Mouse (Mus musculus): ENCODE data around the gene Agpat1.
A peak's percentile ranks its signal among the peaks of the same experiment; 100 is the strongest.

The Agpat1 gene

DNA sequence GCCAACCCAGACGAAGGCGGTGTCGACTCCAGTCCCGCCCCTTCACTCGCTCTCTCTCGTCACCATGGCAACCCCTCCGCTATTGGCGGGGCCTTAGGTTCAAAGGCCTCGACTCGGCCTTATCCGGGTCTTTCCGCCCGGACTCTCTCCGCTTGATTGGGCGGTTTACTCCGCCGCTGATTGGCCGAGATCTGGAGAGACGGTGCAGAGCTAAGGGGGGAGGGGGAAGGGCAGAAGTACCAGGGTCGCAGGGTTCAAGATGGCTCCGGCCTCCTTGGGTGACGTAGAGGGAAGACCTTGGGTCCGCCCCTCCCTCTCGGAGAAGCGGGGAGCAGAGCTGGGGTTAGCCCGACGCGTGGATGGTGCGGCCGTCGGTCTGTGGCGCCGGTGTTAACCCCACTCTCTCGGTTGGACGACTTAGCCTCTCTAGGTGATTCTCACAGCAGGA lies at the start of gene Agpat1:
Gene Agpat1, plus strand, starts transcription at position 202 of the 448 bp plus-strand sequence.
- peak; percentile 99 for DNase-seq

DNA sequence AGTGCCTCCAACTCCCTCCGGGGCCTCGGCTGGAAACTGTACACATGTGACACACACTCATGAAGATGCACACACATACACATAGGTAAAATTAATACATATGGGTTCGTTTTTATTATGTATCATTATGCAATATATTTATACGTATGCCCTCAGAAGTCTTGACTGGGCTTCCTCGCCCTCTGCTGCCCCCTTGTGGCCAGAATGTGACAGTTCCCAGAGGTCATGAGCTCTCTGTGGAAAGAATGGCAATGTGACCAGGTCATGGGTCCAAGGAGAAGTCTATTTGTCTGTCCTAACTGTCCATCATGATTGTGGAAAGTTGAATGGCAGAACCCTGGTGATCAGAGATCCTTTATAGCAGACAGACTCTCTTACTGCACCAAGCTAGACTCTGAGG lies 48.6 kb upstream of the Agpat1 start:
- peak; percentile 89 for DNase-seq

DNA sequence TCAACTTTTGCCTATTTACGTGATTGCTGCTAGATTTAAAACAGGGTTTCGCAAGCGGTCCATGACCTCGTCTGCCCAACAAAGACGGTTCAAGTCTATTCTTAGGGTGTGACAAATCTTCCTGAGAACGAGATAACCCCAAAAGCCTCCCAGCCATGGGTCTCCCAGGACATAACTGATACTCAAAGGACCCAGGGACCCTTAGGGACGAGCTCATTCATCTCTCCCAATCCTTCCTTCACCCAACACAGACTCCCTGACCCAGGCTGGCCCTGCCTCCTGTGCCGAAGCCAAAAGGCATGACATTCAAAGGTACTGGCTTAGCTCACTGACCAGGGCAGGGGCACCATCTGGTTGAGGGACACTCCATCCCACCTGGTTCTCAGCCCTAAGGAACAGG lies 47.7 kb upstream of the Agpat1 start:
- DNase-seq, result no peak

DNA sequence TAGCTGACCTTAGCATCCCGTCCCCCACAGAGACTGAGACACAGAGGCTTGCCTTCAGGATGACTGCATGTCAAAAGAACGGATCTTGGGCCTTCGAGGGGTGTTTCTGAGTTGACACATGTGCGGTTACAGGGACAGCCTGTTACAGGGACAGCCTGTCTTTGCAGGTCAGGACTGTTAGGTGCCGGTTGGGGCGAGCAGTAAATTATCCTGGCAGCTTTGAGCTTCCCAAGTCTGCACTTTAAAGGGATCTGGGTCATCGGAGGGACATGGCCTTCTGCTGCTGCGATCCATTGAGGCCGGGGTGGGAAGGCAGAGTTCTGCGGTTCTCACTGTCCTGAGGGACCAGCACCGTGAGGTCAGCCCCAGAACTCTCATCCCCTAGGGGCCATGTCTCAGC lies 46.7 kb upstream of the Agpat1 start:
- no peak for DNase-seq

DNA sequence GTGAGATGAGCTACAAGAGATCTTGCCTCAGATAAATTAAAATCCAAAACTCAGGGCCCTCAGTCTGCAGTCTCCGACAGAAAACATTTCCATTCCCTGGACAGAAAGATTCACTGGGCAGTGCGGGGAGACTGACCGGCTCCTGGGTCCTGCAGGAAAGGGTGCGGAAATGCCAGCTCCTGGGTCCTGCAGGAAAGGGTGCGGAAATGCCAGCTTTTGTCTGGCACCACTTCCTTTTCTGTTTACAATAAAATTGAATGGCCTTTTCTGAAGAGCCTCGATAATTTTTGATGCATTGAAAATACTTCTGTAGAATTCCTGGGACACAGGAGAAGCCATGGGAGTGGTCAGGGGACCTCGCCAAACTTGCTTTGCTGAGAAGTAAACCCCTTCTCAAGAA lies 44.9 kb upstream of the Agpat1 start:
- peak; percentile 55 for DNase-seq

DNA sequence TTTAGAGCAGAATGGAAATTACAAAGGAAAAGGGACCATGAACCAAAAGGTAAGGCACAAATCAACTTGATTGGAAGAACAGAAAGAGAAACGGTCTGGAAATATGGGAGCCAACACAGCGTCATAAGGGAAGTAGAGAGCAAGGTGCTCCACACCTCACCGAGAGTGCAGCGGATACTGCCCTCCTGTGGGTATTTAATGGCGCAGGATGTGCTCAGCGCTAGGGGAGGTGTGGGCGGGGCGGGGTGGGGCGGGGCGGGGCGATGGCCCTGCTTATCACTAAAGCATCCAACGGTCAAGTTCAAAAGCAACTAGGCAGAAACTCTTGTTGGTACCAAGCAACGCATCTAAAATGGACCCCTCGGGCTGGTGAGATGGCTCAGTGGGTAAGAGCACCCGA lies 44.2 kb upstream of the Agpat1 start:
- DNase-seq, result no peak

DNA sequence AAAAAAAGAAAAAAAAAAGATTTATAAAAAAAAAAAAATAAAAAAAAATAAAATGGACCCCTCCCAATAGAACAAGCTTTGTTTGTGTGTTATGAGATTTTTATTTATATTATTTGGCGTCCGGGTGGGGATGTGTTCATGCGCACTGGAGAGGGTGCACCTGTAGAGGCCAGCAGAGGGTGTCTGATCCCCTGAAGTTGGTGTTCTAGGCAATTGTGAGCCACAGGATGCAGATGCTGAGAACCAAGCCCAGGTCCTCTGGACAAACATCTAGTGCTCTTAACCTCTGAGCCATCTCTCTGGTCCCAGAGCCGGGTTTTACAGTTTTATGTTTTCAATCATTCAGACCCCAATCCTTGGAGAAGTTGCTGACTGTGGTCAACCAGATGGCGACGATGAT lies 43.6 kb upstream of the Agpat1 start:
- DNase-seq, result no peak

DNA sequence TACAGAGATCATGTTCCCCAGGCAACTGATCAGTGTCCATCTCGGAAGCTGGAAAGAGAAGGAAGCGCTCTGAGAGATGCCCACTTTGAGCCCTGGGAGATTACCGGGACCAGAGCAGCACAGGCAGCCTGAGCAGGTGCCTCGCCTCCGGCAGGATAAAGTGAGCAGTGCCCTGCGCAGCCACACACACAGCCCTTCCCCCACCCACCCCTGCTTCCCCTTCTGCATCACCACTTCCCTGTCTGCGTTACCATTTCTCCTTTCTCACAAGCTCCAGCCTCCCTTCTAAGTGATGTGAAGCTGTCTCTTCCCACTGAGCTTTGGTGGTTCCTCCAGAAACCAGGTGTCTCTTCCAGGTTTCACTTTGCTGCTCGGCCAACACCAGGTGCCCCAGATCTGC lies 42.9 kb upstream of the Agpat1 start:
- no peak for DNase-seq

DNA sequence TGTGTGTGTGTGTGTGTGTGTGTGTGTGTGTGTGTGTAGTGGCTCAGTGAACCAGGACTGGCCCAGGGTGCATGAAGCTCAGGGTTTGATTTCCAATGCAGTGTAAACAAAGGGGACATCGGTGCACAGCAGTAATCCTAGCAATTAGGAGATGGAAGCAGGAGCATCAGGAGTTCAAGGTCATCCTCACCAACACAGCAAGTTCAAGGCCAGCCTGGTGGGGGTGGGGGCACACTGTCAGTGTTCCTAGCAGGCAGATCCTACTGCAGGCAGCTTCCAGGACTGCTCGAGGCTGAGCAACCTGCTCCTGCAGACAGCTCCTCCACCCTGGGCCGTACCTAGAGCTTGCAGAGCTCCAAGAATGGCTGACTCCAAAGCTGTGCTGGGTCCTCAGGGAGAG lies 41.5 kb upstream of the Agpat1 start:
- DNase-seq, result no peak

DNA sequence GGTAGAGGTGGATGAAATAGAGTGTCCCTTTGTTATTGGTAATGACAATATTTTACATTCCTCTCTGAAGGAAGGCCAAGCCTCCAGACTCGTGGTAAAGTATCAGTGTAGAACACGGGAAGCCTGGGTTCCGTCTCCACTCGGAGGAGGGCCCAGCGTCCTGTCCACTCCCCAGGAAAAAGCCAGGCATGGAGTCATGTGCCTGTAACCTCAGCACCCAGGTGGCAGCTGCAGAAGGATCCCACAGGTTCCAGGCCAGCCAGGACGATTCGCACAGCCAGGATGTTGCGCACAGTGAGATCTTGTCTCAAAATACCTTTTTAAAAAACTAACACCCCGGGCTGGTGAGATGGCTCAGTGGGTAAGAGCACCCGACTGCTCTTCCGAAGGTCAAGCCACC lies 40.7 kb upstream of the Agpat1 start:
- DNase-seq, result no peak

DNA sequence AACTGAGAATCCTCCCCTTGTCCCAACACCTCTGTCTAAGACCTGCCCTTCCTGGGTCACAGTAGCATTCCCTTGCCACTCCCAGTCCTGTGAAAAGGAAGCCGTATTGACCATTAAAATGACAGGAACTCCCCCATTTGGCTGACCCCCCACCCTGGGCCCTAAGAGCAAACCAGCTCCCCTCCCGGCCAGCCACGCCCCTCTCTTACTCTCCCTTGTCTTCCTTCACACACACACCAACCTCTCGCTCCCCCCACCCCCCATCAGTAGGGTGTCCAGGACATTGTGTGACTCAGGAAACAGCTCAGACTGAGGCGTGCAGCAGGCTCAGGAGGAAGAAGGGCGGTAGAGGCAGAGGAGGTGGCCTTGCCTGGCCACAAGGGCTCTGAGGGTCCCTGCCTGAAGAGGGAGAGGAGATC lies 40.0 kb upstream of the Agpat1 start, which contains the start of gene Notch4:
Gene Notch4, plus strand, starts transcription at position 266 of the 419 bp plus-strand sequence.
- peak; percentile 85 for DNase-seq

DNA sequence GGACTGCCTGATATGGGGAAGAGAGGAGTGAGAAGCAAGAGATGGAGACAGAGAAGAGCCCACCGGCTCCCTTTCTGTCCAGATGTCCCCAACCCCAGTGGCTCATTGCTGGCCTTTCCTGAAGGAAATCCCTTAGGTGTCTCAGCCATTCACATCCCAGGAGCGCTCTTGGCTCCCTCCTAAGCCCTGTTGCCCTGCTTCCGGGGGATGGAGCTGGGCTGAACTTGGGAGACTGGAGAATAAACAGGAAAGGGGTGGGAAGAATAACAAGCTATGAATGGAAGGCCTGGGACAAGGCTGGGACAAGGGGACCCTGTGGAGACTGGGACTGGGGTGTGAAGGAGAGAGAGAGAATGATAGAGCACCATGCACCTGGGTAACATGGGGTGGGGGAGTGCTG lies 39.3 kb upstream of the Agpat1 start:
- DNase-seq, result peak; percentile 81

DNA sequence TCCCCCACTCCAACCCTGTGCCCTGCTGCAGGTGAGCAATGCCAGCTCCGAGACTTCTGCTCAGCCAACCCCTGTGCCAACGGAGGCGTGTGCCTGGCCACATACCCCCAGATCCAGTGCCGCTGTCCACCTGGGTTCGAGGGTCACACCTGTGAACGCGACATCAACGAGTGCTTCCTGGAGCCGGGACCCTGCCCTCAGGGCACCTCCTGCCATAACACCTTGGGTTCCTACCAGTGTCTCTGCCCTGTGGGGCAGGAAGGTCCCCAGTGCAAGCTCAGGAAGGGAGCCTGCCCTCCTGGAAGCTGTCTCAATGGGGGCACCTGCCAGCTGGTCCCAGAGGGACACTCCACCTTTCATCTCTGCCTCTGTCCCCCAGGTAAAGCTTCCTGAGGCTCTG lies 36.8 kb upstream of the Agpat1 start:
- DNase-seq, result no peak

DNA sequence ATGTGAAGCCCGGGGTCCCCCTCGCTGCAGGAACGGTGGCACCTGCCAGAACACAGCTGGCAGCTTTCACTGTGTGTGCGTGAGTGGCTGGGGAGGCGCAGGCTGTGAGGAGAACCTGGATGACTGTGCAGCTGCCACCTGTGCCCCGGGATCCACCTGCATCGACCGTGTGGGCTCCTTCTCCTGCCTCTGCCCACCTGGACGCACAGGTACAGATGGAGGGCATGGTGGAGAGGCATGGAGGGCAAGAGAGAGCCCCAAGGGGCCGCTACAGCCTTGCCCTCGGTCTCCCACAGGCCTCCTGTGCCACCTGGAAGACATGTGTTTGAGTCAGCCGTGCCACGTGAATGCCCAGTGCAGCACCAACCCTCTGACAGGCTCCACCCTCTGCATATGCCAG lies 35.6 kb upstream of the Agpat1 start:
- no peak for DNase-seq

DNA sequence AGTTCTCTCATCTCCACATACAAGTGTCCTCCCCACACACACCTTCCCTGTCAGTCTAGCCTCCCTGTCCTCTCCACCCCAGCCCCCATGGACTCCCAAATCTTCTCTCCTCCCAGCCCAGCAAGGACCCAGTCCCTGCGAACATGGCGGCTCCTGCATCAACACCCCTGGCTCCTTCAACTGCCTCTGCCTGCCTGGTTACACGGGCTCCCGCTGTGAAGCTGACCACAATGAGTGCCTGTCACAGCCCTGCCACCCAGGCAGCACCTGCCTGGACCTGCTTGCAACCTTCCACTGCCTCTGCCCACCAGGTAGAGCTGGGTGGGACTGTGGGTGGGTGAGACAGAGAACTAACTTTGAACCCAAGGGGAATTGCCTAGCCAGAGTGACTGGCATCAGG lies 34.1 kb upstream of the Agpat1 start:
- DNase-seq, result no peak

DNA sequence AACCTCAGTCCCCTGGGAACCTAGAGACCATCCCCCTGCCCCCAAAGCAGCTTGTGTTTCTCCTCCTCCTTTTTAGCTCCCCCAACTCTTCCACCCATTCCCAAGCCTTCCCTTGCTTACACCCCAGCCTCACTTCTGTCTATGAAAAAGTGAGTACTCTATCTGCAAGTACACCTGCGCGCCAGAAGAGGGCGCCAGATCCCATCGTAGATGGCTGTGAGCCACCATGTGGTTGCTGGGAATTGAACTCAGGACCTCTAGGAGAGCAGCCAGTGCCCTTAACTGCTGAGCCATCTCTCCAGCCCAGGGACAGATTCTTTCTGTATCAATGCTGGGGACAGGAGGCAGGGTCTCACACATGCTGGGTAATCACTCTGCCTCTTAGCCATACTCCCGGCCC lies 32.2 kb upstream of the Agpat1 start:
- no peak for DNase-seq

DNA sequence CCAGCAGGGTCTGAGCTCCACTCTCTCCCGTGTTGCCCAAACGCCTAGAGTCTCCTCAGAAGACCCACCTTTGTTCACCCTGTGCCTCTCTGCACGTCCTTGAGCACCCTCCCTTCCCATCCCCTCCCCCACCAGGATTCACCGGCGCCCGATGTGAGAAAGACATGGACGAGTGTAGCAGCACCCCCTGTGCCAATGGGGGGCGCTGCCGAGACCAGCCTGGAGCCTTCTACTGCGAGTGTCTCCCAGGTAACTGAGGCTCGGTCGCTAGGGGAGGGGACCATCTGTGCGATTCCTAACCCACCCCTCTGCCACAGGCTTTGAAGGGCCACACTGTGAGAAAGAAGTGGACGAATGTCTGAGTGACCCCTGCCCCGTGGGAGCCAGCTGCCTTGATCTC lies 31.7 kb upstream of the Agpat1 start:
- peak; percentile 35 for DNase-seq

DNA sequence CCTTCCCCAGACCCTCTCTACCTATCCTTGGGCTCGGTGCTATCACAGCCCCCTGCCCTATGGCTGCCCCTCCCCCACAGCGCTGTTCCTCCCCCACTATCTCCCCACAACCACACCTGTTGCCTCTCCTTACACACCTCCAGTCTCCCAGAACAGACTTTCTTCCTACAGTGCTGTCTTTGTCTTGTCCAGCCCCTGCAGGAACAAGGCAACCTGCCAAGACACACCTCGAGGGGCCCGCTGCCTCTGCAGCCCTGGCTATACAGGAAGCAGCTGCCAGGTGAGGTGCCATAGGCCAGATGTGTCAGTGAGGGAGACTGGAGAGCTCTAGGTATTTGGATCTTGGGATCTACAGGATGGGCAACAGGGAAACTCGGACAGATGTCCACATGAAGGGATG lies 27.5 kb upstream of the Agpat1 start:
- DNase-seq, result no peak

DNA sequence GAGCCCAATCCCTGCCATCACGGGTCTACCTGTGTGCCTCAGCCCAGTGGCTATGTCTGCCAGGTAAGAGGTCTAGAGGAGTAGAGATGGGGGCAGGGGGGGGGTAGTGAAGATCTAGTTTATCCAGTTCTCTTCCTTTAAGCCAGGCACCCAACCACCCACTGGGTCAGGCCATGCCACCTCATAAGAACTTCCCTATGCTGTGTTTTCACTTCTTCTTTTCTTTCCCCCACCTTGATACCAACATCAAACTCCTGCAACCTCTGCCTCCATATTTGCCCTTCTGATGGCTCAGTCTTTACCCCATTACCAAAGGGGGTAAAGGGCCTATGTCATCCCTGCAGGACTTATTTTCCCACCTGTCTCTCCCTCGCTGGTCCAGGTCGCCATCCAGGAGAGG lies 26.0 kb upstream of the Agpat1 start:
- DNase-seq, result no peak

DNA sequence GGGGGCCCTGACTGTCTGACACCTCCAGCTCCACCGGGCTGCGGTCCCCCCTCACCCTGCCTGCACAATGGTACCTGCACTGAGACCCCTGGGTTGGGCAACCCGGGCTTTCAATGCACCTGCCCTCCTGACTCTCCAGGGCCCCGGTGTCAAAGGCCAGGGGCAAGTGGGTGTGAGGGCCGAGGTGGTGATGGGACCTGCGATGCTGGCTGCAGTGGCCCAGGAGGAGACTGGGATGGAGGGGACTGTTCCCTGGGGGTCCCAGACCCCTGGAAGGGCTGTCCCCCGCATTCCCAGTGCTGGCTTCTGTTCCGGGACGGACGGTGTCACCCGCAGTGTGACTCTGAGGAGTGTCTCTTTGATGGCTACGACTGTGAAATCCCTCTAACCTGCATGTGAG lies 21.5 kb upstream of the Agpat1 start:
- no peak for DNase-seq

DNA sequence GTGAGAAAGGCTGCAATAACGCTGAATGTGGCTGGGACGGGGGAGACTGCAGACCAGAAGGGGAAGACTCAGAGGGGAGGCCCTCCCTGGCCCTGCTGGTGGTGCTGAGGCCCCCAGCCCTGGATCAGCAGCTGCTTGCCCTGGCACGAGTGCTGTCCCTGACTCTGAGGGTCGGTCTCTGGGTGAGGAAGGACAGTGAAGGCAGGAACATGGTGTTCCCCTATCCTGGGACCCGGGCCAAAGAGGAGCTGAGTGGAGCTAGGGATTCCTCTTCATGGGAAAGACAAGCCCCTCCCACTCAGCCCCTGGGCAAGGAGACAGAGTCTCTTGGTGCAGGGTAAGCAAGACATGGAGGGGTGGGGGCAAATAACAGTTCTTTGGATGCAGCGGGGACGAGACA lies 20.7 kb upstream of the Agpat1 start:
- peak; percentile 65 for DNase-seq

DNA sequence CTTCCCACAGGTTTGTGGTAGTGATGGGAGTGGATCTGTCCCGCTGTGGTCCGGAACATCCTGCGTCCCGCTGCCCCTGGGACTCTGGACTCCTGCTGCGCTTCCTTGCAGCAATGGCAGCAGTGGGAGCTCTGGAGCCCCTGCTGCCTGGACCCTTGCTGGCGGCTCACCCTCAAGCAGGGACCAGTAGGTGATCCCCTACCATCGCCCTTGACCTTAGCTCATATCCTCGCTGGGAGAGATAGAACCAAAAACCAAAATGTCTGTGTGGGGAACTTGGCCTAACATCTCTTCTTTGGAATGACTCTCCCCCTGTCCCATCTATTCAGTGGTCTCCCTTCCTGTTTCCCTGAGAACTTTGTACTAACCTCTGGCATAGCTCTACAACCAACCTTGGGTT lies 20.2 kb upstream of the Agpat1 start:
- no peak for DNase-seq

DNA sequence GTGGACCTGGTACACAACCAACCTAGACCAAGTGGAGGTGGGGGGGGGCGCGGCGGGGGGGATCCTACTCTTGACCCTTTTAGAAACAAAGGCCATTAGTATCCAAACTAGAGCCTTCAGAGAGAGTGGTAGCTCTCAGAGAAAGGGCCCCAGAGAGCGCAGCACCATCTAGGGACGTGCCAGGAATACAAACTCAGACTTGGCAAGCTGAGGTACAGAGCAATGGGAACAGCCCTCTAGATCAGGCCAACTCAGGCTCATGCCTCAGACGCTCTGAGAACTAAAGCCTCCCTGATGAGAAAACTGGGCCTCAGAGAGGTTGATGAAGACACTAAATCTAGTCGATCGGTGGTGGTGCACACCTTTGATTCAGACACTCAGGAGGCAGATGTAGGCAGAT lies 18.9 kb upstream of the Agpat1 start:
- DNase-seq, result no peak

DNA sequence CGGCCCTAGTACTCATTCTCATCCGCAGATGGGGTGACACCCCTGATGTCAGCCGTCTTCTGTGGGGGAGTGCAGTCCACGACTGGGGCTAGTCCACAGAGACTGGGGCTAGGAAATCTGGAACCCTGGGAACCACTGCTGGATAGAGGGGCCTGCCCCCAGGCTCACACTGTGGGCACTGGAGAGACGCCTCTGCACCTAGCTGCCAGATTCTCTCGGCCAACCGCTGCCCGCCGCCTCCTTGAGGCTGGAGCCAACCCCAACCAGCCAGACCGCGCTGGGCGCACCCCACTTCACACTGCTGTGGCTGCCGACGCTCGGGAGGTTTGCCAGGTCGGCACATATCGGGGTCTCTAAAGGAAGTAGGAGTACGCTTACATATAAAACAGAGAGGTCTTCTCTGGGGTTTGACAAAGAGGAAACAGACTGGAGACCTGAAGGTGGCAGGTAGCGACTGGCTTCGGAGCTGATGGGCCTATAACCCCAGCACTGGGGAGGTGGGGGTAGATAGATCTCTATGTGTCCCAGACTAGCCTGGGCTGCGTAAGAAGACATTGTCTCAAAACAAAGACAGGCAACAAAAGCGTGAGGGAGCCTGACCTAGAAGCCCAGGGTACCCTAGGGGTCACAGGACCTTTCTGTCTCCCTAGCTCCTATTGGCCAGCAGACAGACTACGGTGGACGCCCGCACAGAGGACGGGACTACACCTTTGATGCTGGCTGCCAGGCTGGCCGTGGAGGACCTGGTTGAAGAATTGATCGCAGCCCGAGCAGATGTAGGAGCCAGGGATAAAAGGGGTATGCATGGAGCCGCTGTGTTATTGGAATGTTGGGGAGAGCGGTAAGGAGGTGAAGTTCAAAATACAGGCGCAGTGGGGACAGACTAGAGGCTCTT lies 17.9 kb upstream of the Agpat1 start:
- no peak for DNase-seq
